Mouse (Mus musculus) cerebellum, adult 9-10 months (tissue): ENCODE data around the gene Ankra2.

Experiments used
- DNase-seq: peaks from one replicate; pipeline ENCODE4 v3.0.0; 2022

Gene Ankra2

DNA sequence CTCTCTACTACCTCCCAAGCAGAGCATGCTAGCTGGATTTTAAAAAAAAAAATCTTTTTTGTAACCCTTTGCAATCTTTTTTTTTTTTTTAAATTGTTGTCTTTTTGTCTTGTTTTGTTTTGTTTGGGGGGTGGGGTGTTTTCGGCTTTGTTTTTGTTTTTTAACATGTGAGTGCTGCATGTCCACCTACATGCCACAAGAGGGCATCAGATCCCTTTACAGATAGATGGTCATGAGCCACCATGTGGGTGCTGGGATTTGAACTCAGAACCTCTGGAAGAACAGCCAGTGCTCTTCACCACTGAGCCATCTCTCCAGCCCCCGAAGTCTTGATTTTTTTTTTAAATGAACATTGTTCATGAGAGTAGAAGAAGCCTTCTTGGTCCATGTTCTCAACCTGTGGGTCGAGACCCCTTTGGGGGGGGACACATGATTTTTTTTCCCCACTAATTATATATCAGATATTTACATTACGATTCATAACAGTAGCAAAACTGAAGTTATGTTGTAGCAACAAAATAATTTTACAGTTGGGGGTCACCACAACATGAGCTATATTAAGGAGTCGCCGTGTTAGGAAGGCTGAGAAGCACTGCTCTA is 35.1 kb downstream of the Ankra2 start:
- no peak for DNase-seq

DNA sequence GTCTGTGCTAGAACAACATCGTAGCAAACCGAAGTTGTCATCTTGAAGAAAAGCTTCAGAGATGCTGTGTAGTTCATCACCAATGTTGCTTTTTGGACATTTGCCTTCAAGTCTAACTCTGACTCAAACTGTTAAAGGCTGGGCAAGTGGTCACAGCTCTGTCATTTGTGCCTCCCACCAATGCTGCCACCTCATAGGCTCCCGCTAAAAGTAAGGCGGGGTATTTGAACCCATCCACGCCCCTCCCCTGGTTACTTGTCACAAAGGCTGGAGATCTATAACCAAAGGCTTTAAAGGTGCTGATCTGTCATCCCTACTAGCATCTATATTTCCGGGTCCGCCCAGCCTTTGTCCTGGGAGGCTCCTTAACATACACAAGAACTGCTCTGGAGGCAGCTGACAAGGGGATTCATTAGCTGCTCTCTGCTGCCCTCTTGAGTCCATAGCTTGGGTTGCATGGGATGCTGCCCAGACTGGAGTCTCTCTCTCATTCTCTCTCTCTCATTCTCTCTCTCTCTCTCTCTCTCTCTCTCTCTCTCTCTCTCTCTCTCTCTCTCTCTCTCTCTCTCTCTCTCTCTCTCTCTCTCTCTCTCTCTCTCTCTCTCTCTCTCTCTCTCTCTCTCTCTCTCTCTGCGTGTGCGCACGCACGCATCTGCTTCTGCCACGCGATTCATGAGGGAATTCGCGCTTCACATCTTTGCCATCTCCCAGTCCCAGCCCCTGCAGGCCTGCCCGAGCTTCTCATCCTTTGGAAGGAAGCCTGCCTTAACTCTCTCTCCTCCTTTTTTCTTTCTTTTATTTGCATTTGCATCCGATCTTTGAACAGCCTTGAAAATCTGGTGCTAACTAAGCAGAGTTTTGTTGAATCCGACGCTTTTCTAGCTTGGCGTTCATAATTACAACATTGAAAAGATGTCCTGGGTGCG is 36.2 kb downstream of the Ankra2 start:
- peak; percentile 76 for DNase-seq

DNA sequence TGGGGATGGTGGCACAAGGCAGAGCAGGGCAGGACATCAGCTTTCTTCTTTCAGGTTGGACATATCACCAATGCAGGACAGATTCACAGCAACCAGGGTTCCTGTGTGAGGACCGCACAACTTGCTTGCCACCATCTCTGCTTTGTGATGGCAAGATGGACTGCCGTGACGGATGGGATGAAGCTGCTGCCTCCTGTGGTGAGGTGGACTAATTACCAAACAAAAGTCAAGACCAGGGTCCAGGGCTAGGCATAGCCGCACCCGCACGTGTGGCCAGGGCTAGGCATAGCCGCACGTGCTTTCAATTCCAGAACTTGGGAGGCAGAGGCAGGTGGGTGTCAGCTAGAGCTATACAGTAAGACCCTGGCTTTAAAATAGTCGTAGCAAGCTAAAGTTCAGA is 42.4 kb downstream of the Ankra2 start:
- no peak for DNase-seq

DNA sequence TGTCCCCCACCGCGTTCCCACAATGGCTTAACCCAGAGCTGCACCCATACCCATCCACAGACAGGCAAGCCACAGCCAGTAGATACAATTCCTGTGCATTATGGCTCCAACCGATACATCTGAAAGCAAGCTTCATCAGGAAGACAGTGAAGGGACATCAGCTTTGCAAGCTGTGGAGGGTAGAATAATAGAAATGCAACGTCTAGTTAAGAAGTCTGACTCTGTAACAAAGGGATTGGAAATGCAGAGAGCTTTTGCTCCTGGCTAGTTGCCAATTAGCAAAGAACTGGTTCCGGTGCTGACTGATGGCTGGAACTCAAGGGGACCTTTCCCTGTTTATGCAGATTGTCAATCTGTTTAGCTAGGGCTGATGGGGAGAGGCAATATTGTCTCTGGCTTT is 43.5 kb downstream of the Ankra2 start:
- DNase-seq, result no peak

DNA sequence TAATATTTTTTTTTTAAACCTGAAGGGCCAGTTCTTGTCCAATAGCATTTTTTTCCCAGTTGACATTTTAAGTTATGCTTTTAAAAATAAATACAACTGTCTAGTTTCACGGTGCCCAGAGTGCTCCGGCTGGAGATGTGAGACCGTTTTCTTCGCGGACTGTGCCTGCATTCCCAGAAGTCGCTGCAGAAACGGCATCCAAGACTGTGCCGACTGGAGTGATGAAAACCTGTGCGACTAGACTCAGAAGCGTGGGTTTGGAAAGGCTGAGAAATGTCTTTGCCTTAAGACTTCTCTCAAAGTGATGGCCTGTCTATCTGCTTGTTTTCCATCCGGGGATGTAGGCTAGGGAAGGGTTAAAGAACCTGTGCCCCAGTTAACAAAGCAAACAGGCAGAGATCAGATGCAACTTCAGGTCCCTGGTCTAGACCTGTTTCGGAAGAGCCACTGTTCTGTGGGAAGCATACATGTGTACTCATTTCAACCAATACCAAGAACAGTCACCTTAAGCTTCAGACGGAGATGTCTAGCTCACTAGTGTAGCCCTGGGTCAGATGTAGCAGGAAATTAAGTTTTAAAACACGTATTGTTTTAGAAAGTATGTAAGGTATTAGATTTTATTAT is 44.1 kb downstream of the Ankra2 start:
- DNase-seq, result no peak

DNA sequence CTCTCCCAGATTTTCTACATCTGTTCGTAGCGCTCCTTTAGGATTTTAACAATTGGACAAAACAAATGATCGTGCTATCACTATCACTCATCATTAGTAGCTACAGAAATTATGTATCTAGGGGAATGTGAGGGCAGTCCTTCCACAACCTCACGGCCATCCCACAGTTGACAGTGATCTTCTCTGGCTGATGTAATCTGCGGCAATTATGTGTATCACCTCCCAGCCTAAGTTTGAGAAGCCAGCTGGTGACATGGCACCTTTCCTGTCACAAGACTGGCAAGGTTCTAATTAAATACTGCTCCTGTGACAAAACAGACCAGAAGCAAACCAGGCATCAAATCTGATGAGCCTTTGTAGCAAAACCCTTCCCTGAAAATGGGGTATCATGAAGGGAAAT is 45.1 kb downstream of the Ankra2 start:
- no peak for DNase-seq

DNA sequence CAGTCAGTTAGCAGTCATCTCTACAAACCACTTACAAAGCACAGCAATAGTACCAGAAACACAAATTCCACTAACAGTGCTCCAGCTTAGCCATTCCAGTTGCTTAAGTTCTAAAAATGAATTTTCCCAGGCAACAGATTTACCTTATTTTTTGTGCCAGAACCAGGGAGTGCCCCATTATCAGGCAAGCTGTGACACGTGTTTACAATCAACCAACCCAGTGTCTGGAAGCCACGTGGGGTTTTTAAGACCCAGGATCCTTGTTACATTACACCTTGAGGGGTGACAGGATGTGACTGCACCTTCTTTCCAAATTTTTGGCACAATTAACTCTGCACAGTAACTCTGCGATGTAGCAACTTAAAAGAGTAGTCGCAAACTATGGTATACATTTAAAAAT is 45.9 kb downstream of the Ankra2 start:
- DNase-seq, result no peak

DNA sequence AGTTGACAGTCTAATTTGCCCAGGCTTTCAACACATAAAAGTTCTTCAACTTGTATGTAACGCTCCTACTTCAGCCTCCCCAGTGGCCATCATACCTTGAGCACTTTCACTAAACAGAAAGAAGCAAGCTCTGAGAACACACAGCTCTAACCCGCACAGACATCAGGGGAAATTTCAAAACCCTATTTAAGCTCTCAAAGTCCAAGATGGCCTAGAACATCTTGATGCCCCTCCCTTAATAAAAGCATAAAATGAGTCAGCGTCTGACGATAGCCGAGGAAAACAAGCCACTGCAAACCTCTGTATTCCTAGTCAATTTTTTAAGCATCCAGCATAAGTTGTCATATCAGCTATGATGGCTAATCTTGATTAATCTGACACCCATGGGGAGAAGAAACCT is 48.7 kb downstream of the Ankra2 start:
- DNase-seq, result no peak

DNA sequence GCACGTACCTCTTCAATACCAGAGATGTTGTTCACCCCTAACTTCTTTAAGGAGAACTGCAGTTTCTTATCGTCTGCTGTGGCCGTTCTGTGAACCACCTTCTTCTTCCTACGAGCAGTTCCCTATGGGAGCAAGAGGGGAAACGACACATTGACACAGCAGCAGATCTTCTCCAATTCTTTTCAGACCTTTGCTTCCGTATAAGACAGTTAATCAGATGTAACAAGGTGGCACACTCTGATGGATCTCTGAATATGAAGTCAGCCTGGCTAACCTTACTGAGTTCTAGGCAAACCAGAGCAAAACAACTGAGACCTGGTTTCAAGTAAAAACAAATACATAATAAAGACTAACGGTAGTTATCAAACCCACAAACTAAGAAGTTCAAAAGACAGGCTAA is 50.8 kb downstream of the Ankra2 start:
- DNase-seq, result no peak

DNA sequence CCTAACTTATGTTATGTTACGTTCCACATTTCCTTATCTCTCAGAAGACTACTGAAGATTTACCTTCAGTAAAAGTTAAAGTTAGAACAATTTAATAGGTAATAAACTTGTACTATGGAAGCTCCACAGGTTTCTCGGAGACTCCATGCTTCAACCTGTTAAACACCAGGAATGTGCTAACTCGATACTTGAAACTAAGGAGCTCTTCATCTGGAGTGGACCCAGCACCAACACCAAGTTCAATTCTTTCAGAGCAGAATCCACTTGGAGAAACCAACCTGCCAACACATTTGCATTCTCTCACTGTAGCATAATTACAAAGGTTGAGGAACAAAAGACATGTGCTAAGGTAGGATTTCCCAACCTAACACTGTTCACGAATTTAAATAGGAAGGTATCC is 52.2 kb downstream of the Ankra2 start:
- no peak for DNase-seq

DNA sequence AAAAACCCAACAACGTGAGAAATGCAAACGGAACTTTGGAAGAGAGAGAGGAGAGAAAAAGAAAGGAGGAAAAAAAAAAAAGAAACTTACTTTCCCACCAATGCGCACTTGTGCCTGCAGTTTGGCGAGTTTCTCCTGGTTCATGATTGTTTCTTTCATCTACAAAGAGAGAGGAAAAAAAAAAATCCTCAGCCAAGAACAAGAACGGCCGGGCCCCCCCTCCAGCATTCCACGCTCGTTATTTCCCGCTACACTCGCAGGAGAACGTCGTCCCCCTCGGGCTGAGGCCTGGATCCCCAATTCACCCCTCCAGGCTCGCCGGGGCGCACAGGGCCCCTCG is 53.2 kb downstream of the Ankra2 start:
- no peak for DNase-seq

DNA sequence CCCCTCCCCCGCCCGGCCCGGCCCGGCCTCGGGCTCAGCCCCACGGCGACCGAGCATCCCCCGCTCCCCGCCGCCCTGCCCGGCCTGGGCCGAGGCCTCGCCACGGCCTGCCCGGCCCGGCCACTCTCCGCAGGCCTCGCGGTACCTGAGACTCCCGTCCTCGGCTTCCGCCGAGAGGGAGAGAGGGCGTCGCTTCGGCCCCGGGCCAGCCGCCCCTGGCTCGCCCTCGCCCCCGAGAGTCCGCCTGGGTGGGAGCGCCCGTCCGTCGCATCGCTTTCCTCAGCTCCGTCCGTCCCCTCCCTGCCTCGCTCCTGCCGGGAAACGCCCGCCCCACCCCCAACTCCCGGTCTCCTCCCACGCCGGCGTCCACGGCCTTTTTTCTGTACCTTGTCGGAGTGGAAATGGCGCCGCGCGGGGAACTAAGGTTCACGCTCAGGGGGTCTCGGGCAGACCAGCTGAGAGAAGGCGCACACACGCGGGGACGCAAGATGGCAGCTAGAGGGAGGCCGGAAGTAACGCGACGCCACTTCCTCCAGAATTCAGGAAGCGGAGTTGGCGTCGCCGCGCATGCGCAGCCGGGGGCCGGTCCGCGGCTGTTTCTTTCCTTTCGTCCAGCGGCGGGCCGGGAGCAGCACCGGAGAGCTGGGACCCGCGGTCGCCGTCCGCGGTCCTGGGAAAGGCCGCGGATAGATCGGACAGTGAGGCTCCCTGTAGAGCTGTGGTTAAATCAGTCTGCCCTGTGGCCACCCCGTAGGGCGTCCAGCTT is 53.8 kb downstream of the Ankra2 start, which contains the start of gene Btf3:
Gene Btf3, minus strand, starts transcription at position 527 of the 766 bp plus-strand sequence.
- DNase-seq, result peak; percentile 92

DNA sequence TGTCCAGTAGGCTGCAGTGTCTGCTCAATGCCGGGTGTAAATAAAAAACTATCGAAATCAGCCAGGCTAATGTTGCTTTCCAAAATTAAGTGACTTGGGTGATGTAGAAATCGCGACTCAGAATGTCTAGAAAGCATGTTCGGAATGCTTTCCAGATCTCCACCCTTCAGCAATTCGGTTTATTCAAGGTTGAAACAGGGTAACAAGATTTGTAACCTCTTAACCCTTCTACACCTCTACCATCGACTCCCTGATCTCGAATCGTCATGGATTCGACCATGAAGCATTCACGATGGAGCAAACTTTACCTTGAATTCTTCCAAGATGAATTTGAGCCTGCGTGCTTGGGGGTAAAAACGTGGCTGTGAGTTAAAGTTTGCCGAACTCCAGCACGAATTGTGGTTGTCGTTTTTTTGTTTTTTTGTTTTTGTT is 54.4 kb downstream of the Ankra2 start:
- DNase-seq, result no peak

DNA sequence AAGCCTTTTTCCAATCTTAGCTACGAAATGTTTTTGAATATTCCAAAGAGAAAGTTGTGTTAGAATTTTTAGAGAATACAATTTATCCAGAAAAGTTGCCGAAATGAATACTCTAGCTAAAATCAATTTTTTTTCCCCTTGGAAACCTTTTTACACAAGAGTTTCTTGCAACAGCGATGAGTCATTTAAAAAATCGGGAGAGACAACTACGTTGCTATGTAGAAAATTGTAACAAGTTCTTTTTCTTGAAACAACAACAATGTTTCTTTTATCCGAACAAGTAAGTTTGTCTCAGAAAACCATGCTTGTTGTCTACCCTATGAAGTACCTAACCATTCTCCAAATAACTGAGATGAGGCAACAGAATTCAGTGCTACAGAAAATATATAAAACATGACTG is 55.0 kb downstream of the Ankra2 start:
- DNase-seq, result no peak
